Mouse (Mus musculus): ENCODE data around the gene Chit1. TPM values are rescaled to one million over a fixed set of nuclear protein-coding genes. Genes with fewer than 3 reads are reported as not detected.

Gene Chit1
- polyA plus RNA-seq, 2 experiments: 0.08 TPM; not detected in 1

DNA sequence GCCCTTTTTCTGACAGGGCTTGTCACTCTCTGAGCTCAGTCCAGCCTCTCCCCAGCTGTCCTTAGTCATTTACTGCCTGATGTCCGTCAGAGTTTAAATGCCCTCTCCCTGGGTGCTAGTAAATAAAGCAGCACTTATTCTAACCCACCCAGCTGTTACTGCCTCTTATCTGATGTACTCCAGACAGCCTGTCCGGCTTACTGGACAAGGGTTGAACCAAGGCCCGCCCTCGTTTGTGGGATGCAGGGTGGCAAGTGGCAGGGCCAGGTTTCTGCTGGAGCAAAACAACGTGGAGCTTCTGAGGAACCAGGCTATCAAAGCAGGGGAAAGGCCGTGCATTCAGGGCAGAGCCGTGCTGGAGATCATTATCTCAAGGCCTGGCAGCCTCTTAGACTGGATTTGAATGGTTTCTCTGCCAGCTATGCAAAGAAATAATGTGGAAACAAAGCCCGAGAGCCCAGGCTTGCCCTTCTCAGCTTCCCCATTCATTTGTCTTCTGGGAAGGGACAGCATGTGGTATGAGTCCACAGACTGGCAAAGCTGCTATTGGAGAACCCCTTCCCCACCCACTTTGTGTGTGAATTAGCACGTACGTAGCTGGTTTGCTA lies 39.5 kb upstream of the Chit1 start:
- no peak overlapping the region for H3K4me3 ChIP-seq (ENCODE audit: insufficient read depth in 1 of 2, low read depth in 2 of 2, low read length in 2 of 2)
- H3K4me1 ChIP-seq (replicated peaks; ENCODE audit: control insufficient read depth in 2 of 2, insufficient read depth in 2 of 2, low read length in 1 of 2): peaks cover 63 to 74% of the 10 kb centered on the region in 2 experiments
- peak overlapping the region; percentile 99 for H3K27ac ChIP-seq
- WGBS (ENCODE audit: insufficient replicate concordance): 40% methylated on average over 10 of the region's 10 CpGs
- no peak for DNase-seq (ENCODE audit: low read depth in 3 of 3, low spot score in 3 of 3)
- TF ChIP-seq CTCF (IDR thresholded peaks at IDR 0.05; ENCODE audit: low read depth) (no peak), EP300 (IDR thresholded peaks at IDR 0.05; ENCODE audit: low read depth) (no peak)
- peak overlapping the region; percentile 93 for H3K4me2 ChIP-seq (ENCODE audit: low read depth)
- peaks cover 2% of the 10 kb centered on the region for H3K27me3 ChIP-seq (ENCODE audit: control insufficient read depth, insufficient read depth, low read length)
- H3K9me3 ChIP-seq (ENCODE audit: control insufficient read depth, low read length): no peaks in the 10 kb centered on the region
- peaks cover 24% of the 10 kb centered on the region for H3K36me3 ChIP-seq (replicated peaks; ENCODE audit: control insufficient read depth, insufficient read depth, low read depth)
- no peak for ATAC-seq (ENCODE audit: insufficient read depth)
- H3K9ac ChIP-seq (replicated peaks): peak overlapping the region; percentile 47

DNA sequence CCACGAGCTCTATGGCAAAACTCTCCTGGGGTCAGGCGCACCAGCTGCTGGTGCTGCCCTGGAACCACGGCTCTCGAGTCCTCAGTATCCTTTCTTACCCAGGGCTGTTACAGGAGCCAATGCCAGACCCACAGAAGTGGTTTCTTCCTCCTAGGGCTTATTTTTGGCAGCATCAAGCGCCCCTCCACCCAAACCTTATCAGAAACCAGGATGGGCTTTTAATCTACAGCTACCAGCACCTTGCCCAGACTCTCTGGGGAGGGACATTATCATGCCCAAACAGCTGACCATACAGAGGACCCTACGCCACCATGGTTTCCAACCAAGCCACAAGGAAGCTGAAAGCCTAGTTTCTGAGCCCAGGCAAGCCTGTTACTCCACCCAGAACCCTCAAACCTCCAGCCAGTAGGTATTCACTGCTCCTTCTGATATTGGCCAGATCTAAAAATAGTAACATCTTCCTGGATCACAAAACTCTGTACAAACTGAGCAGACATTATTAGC lies 37.9 kb upstream of the Chit1 start:
- H3K4me2 ChIP-seq (ENCODE audit: low read depth): peak overlapping the region; percentile 93
- 9% methylated on average over 6 of the region's 6 CpGs for WGBS (ENCODE audit: insufficient replicate concordance)
- TF ChIP-seq EP300 (IDR thresholded peaks at IDR 0.05; ENCODE audit: low read depth) (peak; percentile 98), CTCF (IDR thresholded peaks at IDR 0.05; ENCODE audit: low read depth) (no peak)
- DNase-seq (ENCODE audit: low read depth in 3 of 3, low spot score in 3 of 3) (peak; percentile 86 to 92 (median 88)), ATAC-seq (ENCODE audit: insufficient read depth) (peak; percentile 90)
- H3K36me3 ChIP-seq (replicated peaks; ENCODE audit: control insufficient read depth, insufficient read depth, low read depth): peaks cover 37% of the 10 kb centered on the region
- no peaks in the 10 kb centered on the region for H3K9me3 ChIP-seq (ENCODE audit: control insufficient read depth, low read length)
- H3K27ac ChIP-seq: peak overlapping the region; percentile 99
- peak overlapping the region; percentile 57 to 92 for H3K4me3 ChIP-seq (ENCODE audit: insufficient read depth in 1 of 2, low read depth in 2 of 2, low read length in 2 of 2)
- no peaks in the 10 kb centered on the region; the same call in 1 of the 2 replicates for H3K27me3 ChIP-seq (ENCODE audit: control insufficient read depth, insufficient read depth, low read length)
- peaks cover 60 to 73% of the 10 kb centered on the region in 2 experiments for H3K4me1 ChIP-seq (replicated peaks; ENCODE audit: control insufficient read depth in 2 of 2, insufficient read depth in 2 of 2, low read length in 1 of 2)
- H3K9ac ChIP-seq (replicated peaks): peak overlapping the region; percentile 75

GRCm38 (mm10) chr1:134073658-134074057 lies 37.4 kb upstream of the Chit1 start:
- TF ChIP-seq CTCF (IDR thresholded peaks at IDR 0.05; ENCODE audit: low read depth) (no peak), EP300 (IDR thresholded peaks at IDR 0.05; ENCODE audit: low read depth) (no peak)
- H3K27me3 ChIP-seq (ENCODE audit: control insufficient read depth, insufficient read depth, low read length): no peaks in the 10 kb centered on the region
- WGBS (ENCODE audit: insufficient replicate concordance): 50% methylated on average over 1 of the region's 1 CpGs
- no peaks in the 10 kb centered on the region for H3K9me3 ChIP-seq (ENCODE audit: control insufficient read depth, low read length)
- DNase-seq (ENCODE audit: low read depth in 3 of 3, low spot score in 3 of 3): no peak
- H3K4me2 ChIP-seq (ENCODE audit: low read depth): peak overlapping the region; percentile 93
- H3K36me3 ChIP-seq (replicated peaks; ENCODE audit: control insufficient read depth, insufficient read depth, low read depth): peaks cover 37% of the 10 kb centered on the region
- ATAC-seq (ENCODE audit: insufficient read depth): no peak
- peak overlapping the region; percentile 75 for H3K9ac ChIP-seq (replicated peaks)
- peak overlapping the region; percentile 57 to 92 for H3K4me3 ChIP-seq (ENCODE audit: insufficient read depth in 1 of 2, low read depth in 2 of 2, low read length in 2 of 2)
- peaks cover 60 to 73% of the 10 kb centered on the region in 2 experiments for H3K4me1 ChIP-seq (replicated peaks; ENCODE audit: control insufficient read depth in 2 of 2, insufficient read depth in 2 of 2, low read length in 1 of 2)
- H3K27ac ChIP-seq: peak overlapping the region; percentile 99

DNA sequence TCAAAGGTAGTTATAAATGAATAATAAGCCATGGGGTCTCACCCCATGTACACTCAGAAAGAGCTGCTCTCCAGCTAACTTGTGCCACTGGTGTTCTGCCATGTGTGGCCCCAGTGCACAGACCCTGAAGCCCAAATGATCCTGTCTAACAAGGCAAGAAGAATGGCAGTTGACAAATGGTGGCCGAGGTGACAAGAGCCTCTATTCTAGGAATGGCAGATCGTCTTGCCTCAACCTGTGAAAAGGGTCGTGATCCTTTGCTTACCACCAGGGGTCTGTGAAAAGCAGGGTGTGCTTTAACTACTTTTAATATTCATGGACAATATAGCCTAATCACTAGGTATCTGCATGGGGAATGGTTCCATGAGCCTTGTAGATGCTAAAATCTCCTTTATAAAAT lies 36.9 kb upstream of the Chit1 start:
- Histone ChIP-seq H3K4me3 (ENCODE audit: insufficient read depth in 1 of 2, low read depth in 2 of 2, low read length in 2 of 2) (peak overlapping the region; percentile 33 to 92; a peak in 3 of 4 replicates), H3K27ac (peak overlapping the region; percentile 99), H3K9ac (replicated peaks) (peak overlapping the region; percentile 75), H3K36me3 (replicated peaks; ENCODE audit: control insufficient read depth, insufficient read depth, low read depth) (peaks cover 37% of the 10 kb centered on the region), H3K4me1 (replicated peaks; ENCODE audit: control insufficient read depth in 2 of 2, insufficient read depth in 2 of 2, low read length in 1 of 2) (peaks cover 60 to 73% of the 10 kb centered on the region in 2 experiments), H3K4me2 (ENCODE audit: low read depth) (peak overlapping the region; percentile 93), H3K27me3 (ENCODE audit: control insufficient read depth, insufficient read depth, low read length) (no peaks in the 10 kb centered on the region), H3K9me3 (ENCODE audit: control insufficient read depth, low read length) (no peaks in the 10 kb centered on the region)
- WGBS (ENCODE audit: insufficient replicate concordance): 61% methylated on average over 3 of the region's 3 CpGs
- DNase-seq (ENCODE audit: low read depth in 3 of 3, low spot score in 3 of 3) (no peak), ATAC-seq (ENCODE audit: insufficient read depth) (no peak)
- TF ChIP-seq EP300 (IDR thresholded peaks at IDR 0.05; ENCODE audit: low read depth) (no peak), CTCF (IDR thresholded peaks at IDR 0.05; ENCODE audit: low read depth) (no peak; the same call in none of the 2 replicates)

DNA sequence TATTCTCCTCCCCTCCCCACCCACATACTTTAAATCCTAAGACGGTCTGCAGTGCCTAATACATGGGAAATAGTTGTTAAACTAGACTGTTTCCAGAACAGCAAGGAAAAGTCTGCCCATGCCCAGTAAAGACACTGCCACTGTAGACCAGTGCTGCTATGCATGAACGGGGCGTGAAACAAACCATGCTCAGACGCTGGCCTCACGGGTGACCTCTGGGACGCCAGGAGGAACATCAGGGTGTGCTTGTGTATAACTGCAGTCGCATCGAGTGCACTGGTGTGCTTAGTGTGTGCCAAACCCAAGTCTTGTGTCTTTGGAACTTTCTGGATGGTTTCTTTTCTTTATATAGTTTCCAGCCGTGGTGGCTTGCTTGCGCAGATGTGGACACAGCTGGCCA lies 36.4 kb upstream of the Chit1 start:
- Histone ChIP-seq H3K27me3 (ENCODE audit: control insufficient read depth, insufficient read depth, low read length) (no peaks in the 10 kb centered on the region), H3K36me3 (replicated peaks; ENCODE audit: control insufficient read depth, insufficient read depth, low read depth) (peaks cover 37% of the 10 kb centered on the region), H3K4me2 (ENCODE audit: low read depth) (peak overlapping the region; percentile 93), H3K4me3 (ENCODE audit: insufficient read depth in 1 of 2, low read depth in 2 of 2, low read length in 2 of 2) (peak overlapping the region; percentile 35 to 92), H3K9ac (replicated peaks) (peak overlapping the region; percentile 75), H3K4me1 (replicated peaks; ENCODE audit: control insufficient read depth in 2 of 2, insufficient read depth in 2 of 2, low read length in 1 of 2) (peaks cover 63 to 75% of the 10 kb centered on the region in 2 experiments), H3K9me3 (ENCODE audit: control insufficient read depth, low read length) (no peaks in the 10 kb centered on the region), H3K27ac (peak overlapping the region; percentile 99)
- no peak for DNase-seq (ENCODE audit: low read depth in 3 of 3, low spot score in 3 of 3)
- TF ChIP-seq EP300 (IDR thresholded peaks at IDR 0.05; ENCODE audit: low read depth): no peak
- no peak; the same call in 1 of the 2 replicates for TF ChIP-seq CTCF (IDR thresholded peaks at IDR 0.05; ENCODE audit: low read depth)
- ATAC-seq (ENCODE audit: insufficient read depth): no peak
- 87% methylated on average over 10 of the region's 10 CpGs for WGBS (ENCODE audit: insufficient replicate concordance)

All from liver, embryonic 14.5 days (tissue).